Mouse (Mus musculus): ENCODE data around the gene Atp2a2. TPM values are rescaled to one million over a fixed set of nuclear protein-coding genes. Genes with fewer than 3 reads are reported as not detected.
"Not testable (repeated sequence)": the region's sequence is repeated elsewhere in the genome, so short reads cannot be mapped to it uniquely, and the experiment has no call there.

Atp2a2 gene
- total RNA-seq, 2 experiments from 2014 or later, result 101 to 561 TPM

GRCm38 (mm10) chr5:122452194-122452593 is 49.8 kb downstream of the Atp2a2 start:
- DNase-seq, result no peak

- DNase-seq, result no peak
These were observed 50.7 kb downstream of the Atp2a2 start for GRCm38 (mm10) chr5:122451324-122451723.

DNA sequence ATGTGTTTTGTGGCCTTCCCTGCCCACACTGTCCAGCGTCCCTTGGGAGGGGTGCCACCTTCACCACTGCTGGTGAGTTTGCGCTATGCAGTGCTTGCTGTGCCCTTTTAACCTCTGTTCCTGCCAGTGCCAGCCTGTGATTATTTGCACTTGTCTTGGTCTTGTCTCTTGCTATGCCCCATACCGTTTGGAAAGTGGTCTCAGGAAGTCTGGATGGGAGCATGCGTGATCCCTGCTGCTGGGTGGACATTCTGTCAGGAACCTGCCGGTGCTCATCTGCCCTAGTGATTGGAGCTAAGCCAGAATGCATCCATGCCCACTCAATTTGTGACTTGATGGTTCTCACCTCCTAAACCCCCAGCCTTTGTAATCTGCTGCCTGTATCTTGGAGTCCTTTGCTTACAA is 51.1 kb downstream of the Atp2a2 start:
- DNase-seq, result no peak

DNA sequence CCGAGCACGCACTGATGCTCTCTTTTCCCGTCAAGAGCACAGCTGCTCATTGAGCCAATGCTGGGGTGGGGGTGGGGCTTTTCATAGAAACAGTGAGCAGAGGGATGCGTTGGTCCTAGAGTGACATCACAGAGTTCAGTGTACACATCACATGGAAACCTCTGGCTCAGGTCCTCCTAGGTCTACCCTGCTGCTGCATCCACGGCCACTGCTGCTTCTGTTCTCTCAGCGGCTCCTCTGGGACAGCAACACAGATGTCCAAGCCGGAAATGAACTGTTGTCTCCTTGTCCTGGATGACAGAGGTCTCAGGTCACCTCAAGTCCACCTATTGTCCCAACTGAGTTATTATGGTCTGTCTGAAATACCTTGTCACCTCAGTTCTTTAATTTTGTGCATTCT is 52.1 kb downstream of the Atp2a2 start:
- no peak for DNase-seq

GRCm38 (mm10) chr5:122448869-122449268 is 53.2 kb downstream of the Atp2a2 start:
- no peak for DNase-seq

GRCm38 (mm10) chr5:122447857-122448256 is 54.2 kb downstream of the Atp2a2 start:
- DNase-seq, result no peak

DNA sequence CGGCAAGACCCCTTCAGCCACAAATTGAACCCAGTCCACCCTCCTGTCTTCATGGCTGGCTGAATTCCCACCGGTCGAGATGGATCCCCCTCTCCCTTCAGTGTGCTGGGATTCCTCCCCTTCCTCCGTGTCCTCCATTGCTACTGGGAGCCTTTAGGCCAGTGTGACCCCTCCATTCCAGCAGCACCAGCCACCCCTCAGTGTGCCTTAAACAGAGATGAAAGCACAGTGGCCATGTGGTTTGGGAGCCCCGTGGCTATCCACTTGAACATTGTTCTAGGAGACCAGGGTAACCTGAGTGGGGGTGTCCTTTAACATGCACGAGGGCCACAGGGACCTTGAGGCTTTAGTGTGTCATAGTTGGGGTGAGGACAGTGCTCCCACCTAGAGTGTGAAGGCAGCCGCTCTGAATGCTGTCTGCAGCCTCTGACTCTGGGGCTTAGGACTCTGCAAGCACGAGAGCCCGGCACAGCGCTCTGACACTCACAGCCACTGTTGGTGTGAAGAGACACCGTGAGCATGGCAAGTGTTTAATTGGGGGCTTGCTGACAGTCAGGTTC is 56.9 kb downstream of the Atp2a2 start:
- no peak for DNase-seq

GRCm38 (mm10) chr5:122444492-122444891 is 57.5 kb downstream of the Atp2a2 start:
- DNase-seq, result no peak

DNA sequence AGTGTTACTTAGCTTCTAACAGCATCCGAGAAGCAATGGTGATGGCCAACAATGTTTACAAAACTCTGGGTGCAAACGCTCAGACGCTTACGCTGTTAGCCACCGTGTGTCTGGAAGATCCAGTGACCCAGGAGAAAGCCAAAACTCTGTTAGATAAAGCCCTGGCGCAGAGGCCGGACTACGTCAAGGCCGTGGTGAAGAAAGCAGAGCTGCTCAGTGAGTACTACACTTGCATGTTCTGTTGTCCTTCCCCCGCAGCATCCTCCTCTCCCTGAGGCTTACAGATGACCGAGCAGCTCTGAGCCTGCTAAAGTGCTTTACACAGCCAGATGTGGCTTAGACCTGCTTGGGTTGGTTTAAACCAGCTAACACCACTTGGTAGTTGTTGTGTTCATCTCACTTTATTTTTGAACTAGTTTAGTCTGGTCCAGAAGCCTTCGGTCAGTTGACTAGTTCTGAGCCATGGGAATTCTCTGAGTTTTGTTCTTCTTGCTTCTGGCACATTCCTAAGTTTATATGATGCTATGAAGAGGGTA is 61.9 kb downstream of the Atp2a2 start:
- DNase-seq, result no peak

DNA sequence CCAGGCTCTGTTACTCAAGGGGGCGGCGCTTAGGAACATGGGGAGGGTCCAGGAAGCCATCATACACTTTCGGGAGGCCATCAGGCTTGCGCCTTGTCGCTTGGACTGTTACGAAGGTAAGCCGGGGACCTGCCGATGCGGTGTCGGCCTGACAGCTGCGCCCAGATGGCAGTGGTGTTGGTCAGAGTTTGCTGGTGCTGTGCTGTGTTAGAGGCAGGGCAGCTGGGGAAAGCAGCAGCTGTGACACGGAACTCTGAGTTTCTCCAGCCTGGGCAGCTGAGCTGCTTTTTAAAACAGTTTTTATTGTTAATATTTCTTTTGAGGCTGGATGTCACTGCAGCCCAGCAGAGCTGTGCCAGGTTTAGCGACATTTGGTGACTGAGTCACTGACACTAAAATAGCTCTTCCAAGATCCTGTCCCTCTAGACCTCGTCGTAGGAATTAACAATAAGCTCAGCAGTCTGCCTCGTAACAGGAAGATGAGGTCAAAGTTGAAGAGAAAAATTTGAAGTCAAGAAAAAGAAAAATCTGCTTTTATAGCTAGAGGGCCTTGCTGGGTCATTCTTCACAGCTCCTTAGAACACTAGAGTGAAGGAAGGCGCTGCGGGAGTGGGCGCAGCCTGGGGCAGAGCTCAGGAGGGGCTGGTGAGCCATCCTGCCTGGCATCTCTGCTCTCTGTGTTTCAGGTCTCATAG is 62.5 kb downstream of the Atp2a2 start:
- DNase-seq, result no peak

DNA sequence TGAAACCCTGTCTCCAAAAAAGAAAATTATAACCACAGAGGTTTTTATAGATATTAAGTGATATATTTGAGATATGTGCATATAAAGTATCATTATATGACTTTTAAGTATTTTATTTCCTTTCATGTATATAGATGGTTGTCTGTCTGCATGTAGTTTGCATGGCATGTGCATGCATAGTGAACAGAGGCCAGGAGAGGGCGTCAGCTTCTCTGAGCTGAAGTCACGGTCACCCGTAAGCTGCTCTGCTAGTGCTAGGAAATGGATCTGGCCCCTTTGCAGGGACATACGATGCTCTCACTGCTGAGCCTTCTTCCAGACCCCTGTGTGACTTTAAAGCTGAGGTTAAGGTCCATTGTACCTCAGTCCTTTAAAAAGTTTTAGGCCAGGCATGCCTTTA is 67.5 kb downstream of the Atp2a2 start:
- DNase-seq, result no peak

DNA sequence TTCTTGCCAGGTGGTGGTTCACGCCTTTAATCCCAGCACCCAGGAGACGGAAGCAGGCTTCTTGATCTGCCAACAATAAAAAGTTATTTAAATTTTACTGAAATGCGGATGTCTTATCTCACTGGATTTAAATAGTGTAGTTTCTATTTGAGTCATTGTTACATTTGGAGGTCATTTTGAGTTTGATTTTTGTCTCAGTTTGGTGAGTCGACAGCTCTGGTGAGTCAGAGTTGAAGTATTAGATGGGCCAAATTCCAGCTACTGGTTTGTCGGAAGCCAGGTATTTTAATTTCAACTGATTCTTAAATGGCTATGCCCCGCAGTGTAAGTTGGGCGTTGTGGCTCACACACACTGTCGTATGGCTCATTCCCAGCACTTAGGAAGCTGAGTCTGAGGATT is 70.8 kb downstream of the Atp2a2 start:
- DNase-seq, result no peak

DNA sequence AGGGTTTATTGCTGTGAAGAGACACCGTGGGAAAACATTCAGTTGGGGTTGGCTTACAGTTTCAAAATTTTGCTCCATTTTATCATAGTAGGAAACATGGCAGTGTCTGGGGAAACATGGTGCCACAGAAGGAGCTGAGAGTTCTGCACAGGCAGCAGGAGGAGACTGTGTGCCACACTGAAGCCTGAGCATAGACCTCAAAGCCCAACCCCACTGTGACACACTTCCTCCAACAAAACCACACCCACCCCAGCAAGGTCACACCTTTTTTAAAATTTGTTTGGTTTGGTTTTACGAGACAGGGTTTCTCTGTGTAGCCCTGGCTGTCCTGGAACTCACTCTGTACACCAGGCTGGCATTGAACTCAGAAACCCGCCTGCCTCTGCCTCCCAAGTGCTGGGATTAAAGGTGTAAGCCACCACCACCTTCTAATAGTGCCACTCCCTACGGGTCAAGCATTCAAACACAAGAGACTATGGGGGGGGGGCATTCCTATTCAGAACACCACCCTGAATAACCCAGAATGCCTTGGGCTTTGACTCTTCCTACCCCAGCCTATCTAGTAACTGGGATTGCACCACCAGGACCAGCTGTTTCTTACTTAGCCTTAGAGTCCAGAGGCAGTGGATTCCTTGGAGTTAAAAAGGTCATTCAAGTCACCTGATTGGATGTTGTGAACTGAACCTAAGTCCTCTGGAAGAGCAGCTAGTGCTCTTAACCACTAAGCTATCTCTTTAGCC is 71.8 kb downstream of the Atp2a2 start:
- DNase-seq, result no peak

GRCm38 (mm10) chr5:122425550-122425949 is 76.5 kb downstream of the Atp2a2 start:
- DNase-seq, result no peak

DNA sequence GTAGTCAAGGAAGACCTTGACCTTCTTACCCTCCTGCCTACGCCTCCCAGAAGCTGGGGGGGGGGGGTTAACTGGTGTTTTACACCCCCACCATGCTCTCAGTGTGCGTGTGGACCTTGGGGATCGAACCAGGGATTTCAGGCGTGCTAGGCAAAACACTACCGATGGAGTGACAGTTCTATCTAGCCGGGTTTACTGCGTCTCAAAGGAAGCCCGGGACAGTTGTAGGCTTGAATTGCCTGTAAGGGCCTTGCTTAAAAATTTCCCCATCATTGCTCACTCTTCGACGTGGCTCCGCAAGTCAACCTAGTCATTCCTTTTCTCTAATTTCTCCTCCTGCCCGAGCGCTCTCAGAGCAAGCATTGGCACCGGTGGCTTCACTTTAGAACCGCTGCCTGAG is 78.9 kb downstream of the Atp2a2 start:
- no peak for DNase-seq

DNA sequence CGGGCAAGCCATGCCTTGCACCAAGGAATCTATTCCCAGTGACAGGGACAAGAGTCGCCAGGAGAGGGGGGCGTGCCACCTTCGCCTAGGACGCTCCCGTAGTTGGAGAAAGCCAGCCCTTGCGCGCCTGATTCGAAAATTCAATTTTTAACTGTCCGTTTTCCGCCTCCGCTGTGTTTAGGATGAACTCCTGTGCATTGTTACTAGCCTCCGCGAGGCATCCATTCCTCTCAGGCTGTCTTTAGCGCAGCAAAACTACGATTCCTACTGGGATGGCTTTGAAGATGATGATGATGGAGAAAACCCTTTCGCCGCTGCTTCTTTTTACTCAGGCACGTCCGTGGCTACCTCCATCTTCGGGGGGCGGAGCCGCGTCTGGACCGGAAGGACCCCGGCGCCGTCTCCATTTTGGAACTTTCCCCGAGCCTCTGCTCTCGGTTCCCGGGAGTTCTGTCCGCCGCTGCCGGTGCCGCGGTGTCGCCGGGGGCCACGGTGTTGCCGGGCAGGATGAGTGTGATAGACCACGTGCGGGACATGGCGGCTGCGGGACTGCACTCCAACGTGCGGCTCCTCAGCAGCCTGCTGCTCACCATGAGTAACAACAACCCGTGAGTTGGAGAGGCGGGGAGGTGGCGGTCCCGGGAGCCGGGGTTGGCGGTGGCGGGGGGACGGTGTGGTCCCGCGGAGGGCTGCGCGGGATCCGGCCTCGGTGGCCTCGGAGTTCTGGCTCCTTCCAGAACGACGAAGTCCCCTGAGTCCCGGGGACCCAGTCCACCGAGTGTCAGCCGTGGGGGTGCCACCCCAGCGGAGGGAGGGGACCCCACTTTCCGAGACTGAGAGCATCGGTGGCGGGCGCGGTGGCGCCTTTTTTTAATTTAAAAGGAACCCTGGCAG is 79.7 kb downstream of the Atp2a2 start:
- DNase-seq, result peak; percentile 83

- no peak for DNase-seq
These were observed 80.6 kb downstream of the Atp2a2 start, which contains the start of gene Anapc7 for GRCm38 (mm10) chr5:122421271-122422068. Gene Anapc7 (plus strand): TSS chr5:122421693.

- DNase-seq, result not testable (repeated sequence)
These were observed 81.3 kb downstream of the Atp2a2 start for GRCm38 (mm10) chr5:122420676-122421075.

GRCm38 (mm10) chr5:122415465-122415864 is 86.6 kb downstream of the Atp2a2 start:
- no peak for DNase-seq

GRCm38 (mm10) chr5:122414351-122414750 is 87.7 kb downstream of the Atp2a2 start:
- no peak for DNase-seq

GRCm38 (mm10) chr5:122412826-122413225 is 89.2 kb downstream of the Atp2a2 start:
- DNase-seq, result peak; percentile 34

Measured in gastrocnemius, postnatal 25 days (tissue).